Mouse (Mus musculus) gastrocnemius, postnatal 25 days (tissue): Measurements from ENCODE around the gene C1qa. TPM values are rescaled to one million over a fixed set of nuclear protein-coding genes. Genes with fewer than 3 reads are reported as not detected.

Experiments used
- DNase-seq: peaks from one replicate; pipeline ENCODE4 v3.0.0; 2022
- total RNA-seq, 2 experiments: library from RNA; stranded (reverse); gene quantifications; 1 replicate in 1 of 2; 2 replicates in 1 of 2; pipeline ENCODE4 v1.2.3; 2021

The C1qa gene
- total RNA-seq, 2 experiments from 2014 or later, result 11.6 to 15.5 TPM

GRCm38 (mm10) chr4:136862411-136862810 lies 36.2 kb downstream of the C1qa start:
- no peak for DNase-seq

GRCm38 (mm10) chr4:136861806-136862205 lies 36.8 kb downstream of the C1qa start:
- DNase-seq, result no peak

- DNase-seq, result no peak
These were observed 38.6 kb downstream of the C1qa start for GRCm38 (mm10) chr4:136860022-136860421.

- DNase-seq, result no peak
These were observed 43.5 kb downstream of the C1qa start for GRCm38 (mm10) chr4:136855081-136855480.

- no peak for DNase-seq
These were observed 45.6 kb downstream of the C1qa start for GRCm38 (mm10) chr4:136852989-136853388.

GRCm38 (mm10) chr4:136852119-136852518 lies 46.5 kb downstream of the C1qa start:
- no peak for DNase-seq

GRCm38 (mm10) chr4:136848565-136848964 lies 50.0 kb downstream of the C1qa start:
- no peak for DNase-seq

GRCm38 (mm10) chr4:136847166-136847565 lies 51.4 kb downstream of the C1qa start:
- DNase-seq, result no peak

Other genes with a start within 250 kb of the C1qa start
- 1 to 10 TPM in 1 of 2 experiments, under 1 TPM in 1; 1.00 to 1.2 TPM for gene Ephb2, start 62.8 kb downstream of the C1qa start, total RNA-seq
- 10 to 100 TPM; 13.4 to 16.5 TPM for gene C1qb, start 12.6 kb downstream of the C1qa start, total RNA-seq
- 10 to 100 TPM; 10.9 to 13.3 TPM for gene C1qc, start 5.7 kb downstream of the C1qa start, total RNA-seq
- not detected for gene Epha8, start 58.0 kb upstream of the C1qa start, total RNA-seq
- gene Zbtb40, start 150.0 kb upstream of the C1qa start, total RNA-seq, result 1 to 10 TPM; 6.5 to 7.6 TPM